Mouse (Mus musculus) C2C12 (cell line): ENCODE results near the gene Otud7a.

Experiments
- CTCF ChIP-seq: IDR thresholded peaks from one replicate; pipeline ENCODE4 v1.5.1; 2011; ENCODE audit not compliant: control insufficient read depth, insufficient read depth, insufficient read length
- FOSL1 ChIP-seq: IDR thresholded peaks from one replicate; pipeline ENCODE4 v1.8.0; 2011; ENCODE audit warnings: mild to moderate bottlenecking, low read length; ENCODE audit not compliant: poor library complexity, insufficient read depth, severe bottlenecking
- MAX ChIP-seq: IDR thresholded peaks from one replicate; pipeline ENCODE4 v1.6.1; 2011; ENCODE audit warnings: mild to moderate bottlenecking, control low read depth
- MYOD1 ChIP-seq: IDR thresholded peaks from one replicate; pipeline ENCODE4 v1.6.1; 2011; ENCODE audit warnings: low read depth; ENCODE audit not compliant: control insufficient read depth, insufficient read length
- USF1 ChIP-seq: IDR thresholded peaks from one replicate; pipeline ENCODE4 v1.6.1; 2011; ENCODE audit warnings: low read depth, mild to moderate bottlenecking, control low read depth, moderate library complexity

DNA sequence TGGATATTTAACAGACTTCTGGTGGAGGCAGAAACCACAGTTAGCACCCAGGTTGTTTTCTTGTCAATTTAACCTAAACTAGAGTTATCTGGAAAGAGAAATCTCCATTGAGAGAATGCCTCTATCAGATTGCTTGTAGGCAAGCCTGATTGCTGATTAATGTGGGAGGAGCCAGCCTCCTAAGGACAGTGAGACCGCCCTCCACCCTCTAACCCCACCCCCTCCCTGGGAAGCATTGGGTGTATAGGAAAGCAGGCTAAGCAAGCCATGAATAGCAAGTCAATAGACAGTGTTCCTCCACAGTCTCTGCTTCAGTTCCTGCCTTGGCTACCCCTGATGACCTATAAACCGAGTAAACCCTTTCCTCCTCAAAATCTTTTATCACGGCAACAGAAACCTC is 353.9 kb downstream of the Otud7a start:
- TF ChIP-seq CTCF (no peak), USF1 (no peak), FOSL1 (no peak), MYOD1 (no peak), MAX (no peak)
